Mouse (Mus musculus): ENCODE results near the gene Kdm8.

Kdm8 gene

GRCm38 (mm10) chr7:125462200-125462599 is 17.7 kb downstream of the Kdm8 start:
- in situ Hi-C loops (cut with MboI, MseI), result no loop called here

GRCm38 (mm10) chr7:125469937-125470336 is 25.5 kb downstream of the Kdm8 start:
- in situ Hi-C loops (cut with MboI, MseI), result loop anchor here (5.0 kb wide), 2 partner anchors 82 to 107 kb away; partner anchors contain the start of gene Il4ra

GRCm38 (mm10) chr7:125470901-125471300 is 26.4 kb downstream of the Kdm8 start:
- in situ Hi-C loops (cut with MboI, MseI), result loop anchor here (5.0 kb wide), 2 partner anchors 81 to 106 kb away; partner anchors contain the start of gene Il4ra

- in situ Hi-C loops (cut with MboI, MseI), result loop anchor here (5.0 kb wide), 2 partner anchors 80 to 105 kb away; partner anchors contain the start of gene Il4ra
Measured at GRCm38 (mm10) chr7:125471991-125472741, 27.7 kb downstream of the Kdm8 start.

GRCm38 (mm10) chr7:125474535-125474934 is 30.1 kb downstream of the Kdm8 start:
- in situ Hi-C loops (cut with MboI, MseI), result loop anchor here (5.0 kb wide), 2 partner anchors 78 to 103 kb away; partner anchors contain the start of gene Il4ra

GRCm38 (mm10) chr7:125475601-125476251 is 31.2 kb downstream of the Kdm8 start:
- in situ Hi-C loops (cut with MboI, MseI), result no loop called here

- in situ Hi-C loops (cut with MboI, MseI), result no loop called here
Measured at GRCm38 (mm10) chr7:125478391-125478984, 34.0 kb downstream of the Kdm8 start.

GRCm38 (mm10) chr7:125480518-125480917 is 36.0 kb downstream of the Kdm8 start:
- in situ Hi-C loops (cut with MboI, MseI), result no loop called here

GRCm38 (mm10) chr7:125482339-125482738 is 37.9 kb downstream of the Kdm8 start:
- in situ Hi-C loops (cut with MboI, MseI), result no loop called here

GRCm38 (mm10) chr7:125482886-125483285 is 38.4 kb downstream of the Kdm8 start:
- in situ Hi-C loops (cut with MboI, MseI), result no loop called here

GRCm38 (mm10) chr7:125484791-125485190 is 40.3 kb downstream of the Kdm8 start:
- in situ Hi-C loops (cut with MboI, MseI), result no loop called here

GRCm38 (mm10) chr7:125486121-125486630 is 41.7 kb downstream of the Kdm8 start:
- in situ Hi-C loops (cut with MboI, MseI), result no loop called here

GRCm38 (mm10) chr7:125487126-125487525 is 42.6 kb downstream of the Kdm8 start:
- in situ Hi-C loops (cut with MboI, MseI), result no loop called here

- in situ Hi-C loops (cut with MboI, MseI), result no loop called here
Measured at GRCm38 (mm10) chr7:125488706-125489105, 44.2 kb downstream of the Kdm8 start.

- in situ Hi-C loops (cut with MboI, MseI), result no loop called here
Measured at GRCm38 (mm10) chr7:125489636-125490035, 45.2 kb downstream of the Kdm8 start.

- in situ Hi-C loops (cut with MboI, MseI), result no loop called here
Measured at GRCm38 (mm10) chr7:125490947-125491735, 46.7 kb downstream of the Kdm8 start, which contains the start of gene Nsmce1. Gene Nsmce1, minus strand, starts transcription at chr7:125491596.

- in situ Hi-C loops (cut with MboI, MseI), result no loop called here
Measured at GRCm38 (mm10) chr7:125491760-125492159, 47.3 kb downstream of the Kdm8 start.

GRCm38 (mm10) chr7:125492551-125492950 is 48.1 kb downstream of the Kdm8 start:
- in situ Hi-C loops (cut with MboI, MseI), result no loop called here

GRCm38 (mm10) chr7:125495864-125496440 is 51.5 kb downstream of the Kdm8 start:
- in situ Hi-C loops (cut with MboI, MseI), result no loop called here

GRCm38 (mm10) chr7:125499927-125500868 is 55.7 kb downstream of the Kdm8 start:
- in situ Hi-C loops (cut with MboI, MseI), result no loop called here
